Mouse (Mus musculus): Measurements from ENCODE around the gene Cachd1.

Gene Cachd1

GRCm38 (mm10) chr4:100995617-100996016 is 219.1 kb downstream of the Cachd1 start:
- DNase-seq = no peak

- DNase-seq = no peak
Observed at GRCm38 (mm10) chr4:100996060-100996651, 219.7 kb downstream of the Cachd1 start.

- peak; percentile 67 to 74 for DNase-seq
Observed at GRCm38 (mm10) chr4:100998145-100998544, 221.7 kb downstream of the Cachd1 start.

GRCm38 (mm10) chr4:100998906-100999305 is 222.4 kb downstream of the Cachd1 start:
- DNase-seq = no peak

GRCm38 (mm10) chr4:101000622-101001021 is 224.1 kb downstream of the Cachd1 start:
- no peak for DNase-seq

GRCm38 (mm10) chr4:101001073-101001472 is 224.6 kb downstream of the Cachd1 start:
- no peak for DNase-seq

- DNase-seq = no peak
Observed at GRCm38 (mm10) chr4:101002961-101003360, 226.5 kb downstream of the Cachd1 start.

- DNase-seq = no peak
Observed at GRCm38 (mm10) chr4:101008362-101008769, 231.9 kb downstream of the Cachd1 start.

- DNase-seq = no peak
Observed at GRCm38 (mm10) chr4:101009092-101009491, 232.6 kb downstream of the Cachd1 start.

- DNase-seq = no peak
Observed at GRCm38 (mm10) chr4:101017806-101018205, 241.3 kb downstream of the Cachd1 start.

- no peak for DNase-seq
Observed at GRCm38 (mm10) chr4:101020596-101020995, 244.1 kb downstream of the Cachd1 start, which contains the start of gene Gm10577. Gene Gm10577, minus strand, starts transcription at chr4:101020696.

GRCm38 (mm10) chr4:101026566-101026965 is 250.1 kb downstream of the Cachd1 start:
- DNase-seq = no peak

GRCm38 (mm10) chr4:101026995-101027394 is 250.5 kb downstream of the Cachd1 start:
- no peak for DNase-seq

GRCm38 (mm10) chr4:101027852-101028411 is 251.5 kb downstream of the Cachd1 start:
- DNase-seq = no peak

- no peak for DNase-seq
Observed at GRCm38 (mm10) chr4:101033047-101033446, 256.6 kb downstream of the Cachd1 start.

- DNase-seq = no peak
Observed at GRCm38 (mm10) chr4:101035131-101035530, 258.7 kb downstream of the Cachd1 start.

- DNase-seq = peak in 1 of 2 experiments; percentile 7
Observed at GRCm38 (mm10) chr4:101037156-101037555, 260.7 kb downstream of the Cachd1 start.

GRCm38 (mm10) chr4:101043691-101044090 is 267.2 kb downstream of the Cachd1 start:
- no peak for DNase-seq

GRCm38 (mm10) chr4:101044149-101044548 is 267.7 kb downstream of the Cachd1 start:
- no peak for DNase-seq

- no peak for DNase-seq
Observed at GRCm38 (mm10) chr4:101046576-101046975, 270.1 kb downstream of the Cachd1 start.

GRCm38 (mm10) chr4:101062146-101062545 is 285.7 kb downstream of the Cachd1 start:
- DNase-seq = no peak

- no peak for DNase-seq
Observed at GRCm38 (mm10) chr4:101066401-101066800, 289.9 kb downstream of the Cachd1 start.

GRCm38 (mm10) chr4:101068786-101069153 is 292.3 kb downstream of the Cachd1 start, which contains the start of gene Raver2:
Gene Raver2, plus strand, starts transcription at chr4:101068983.
- peak; percentile 83 to 88 for DNase-seq

GRCm38 (mm10) chr4:101069154-101069971 is 292.9 kb downstream of the Cachd1 start:
- peak; percentile 57 to 71 for DNase-seq
